Comparison of ENCODE assay signal across 11 mouse cellular contexts in the genomic region with DNA sequence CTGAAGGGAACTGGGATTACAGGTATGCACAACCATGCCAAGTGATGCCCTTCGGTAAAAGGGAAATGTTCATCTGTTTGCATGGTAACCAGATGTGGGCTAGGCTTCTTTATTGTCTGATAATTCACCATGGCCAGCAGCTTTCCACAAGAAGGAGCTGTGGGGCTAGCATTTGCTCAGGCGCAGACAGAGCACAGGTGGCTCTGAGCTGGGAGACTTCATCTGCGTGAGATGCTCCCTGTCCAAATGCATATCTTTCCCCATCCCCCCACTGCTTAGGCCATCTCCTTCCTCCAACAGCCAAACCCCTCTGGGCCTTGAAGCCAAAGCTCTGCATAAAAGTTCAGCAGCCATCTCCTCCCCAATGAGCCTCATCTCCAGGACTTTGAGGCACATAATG. TPM values are rescaled to one million over a fixed set of nuclear protein-coding genes. Genes with fewer than 3 reads are reported as not detected.
DNase-seq lines count a peak whose midpoint lies in the region; ATAC-seq and TF ChIP-seq lines count a peak whose summit lies in the region.
"Had no signal": no experiment of that assay in that cellular context is flagged by ENCODE, and none has a peak within 500 bp of the region (broad histone marks: within the 10 kb centered on the region; RNA-seq: fewer than 3 reads in every experiment).

No protein-coding gene starts in this region.

- no peak; the same call in 1 of the 2 replicates for TF ChIP-seq CTCF in forebrain, postnatal 0 days (IDR thresholded peaks at IDR 0.05; ENCODE audit: low read depth)
- TF ChIP-seq CTCF in CH12.LX (conservative IDR thresholded peaks at IDR 0.05 in 1 of 2, IDR thresholded peaks at IDR 0.05 in 1 of 2; ENCODE audit: low read depth in 2 of 2, low read length in 2 of 2) = peak in 1 of 2 experiments; percentile 23; a peak in 1 of 4 replicates
- TF ChIP-seq CTCF in cortical plate, adult 2 months (IDR thresholded peaks at IDR 0.05; ENCODE audit: extremely low read depth, insufficient read depth, low read length) = peak; percentile 31; the same call in 1 of the 2 replicates

- H3K27ac ChIP-seq in forebrain, embryonic 13.5 days = 0 out of 2 replicates have a peak overlapping the region, but pooled peaks have one; percentile 55
- no peak overlapping the region for H3K27ac ChIP-seq in forebrain, postnatal 0 days (ENCODE audit: low read depth, low read length)
- no peak overlapping the region for H3K27ac ChIP-seq in CH12.LX (ENCODE audit: insufficient read depth, low read depth)
- no peak overlapping the region for H3K27ac ChIP-seq in cortical plate, adult 2 months (ENCODE audit: insufficient read depth, low read length)
- H3K27ac ChIP-seq in limb, embryonic 13.5 days = peak overlapping the region; percentile 69; the same call in 1 of the 2 replicates
- H3K27ac ChIP-seq: liver, embryonic 14.5 days had no signal

- no peak overlapping the region for H3K4me3 ChIP-seq in forebrain, embryonic 13.5 days
- no peak overlapping the region for H3K4me3 ChIP-seq in forebrain, postnatal 0 days (ENCODE audit: low read depth, low read length)
- no peak overlapping the region for H3K4me3 ChIP-seq in CH12.LX (replicated peaks in 1 of 3; ENCODE audit: low read depth in 2 of 3, low read length in 2 of 3, poor library complexity in 1 of 3)
- no peak overlapping the region for H3K4me3 ChIP-seq in cortical plate, adult 2 months (ENCODE audit: insufficient read depth, low read length)
- H3K4me3 ChIP-seq in limb, embryonic 13.5 days = no peak overlapping the region

- WGBS in forebrain, embryonic 13.5 days = 50% methylated on average over 3 of the region's 3 CpGs
- 35% methylated on average over 3 of the region's 3 CpGs for WGBS in forebrain, postnatal 0 days
- WGBS in limb, embryonic 13.5 days = 27% methylated on average over 3 of the region's 3 CpGs

- dilution Hi-C loops in CH12.LX (cut with MboI; ENCODE audit: extremely low pct_ligation_motif_present, extremely low pct_unique_long_range_greater_than_20kb, low sequenced_read_pairs) = no loop called here

- H3K27me3 ChIP-seq in forebrain, embryonic 13.5 days = no peaks in the 10 kb centered on the region
- H3K27me3 ChIP-seq in forebrain, postnatal 0 days (ENCODE audit: insufficient read depth, low read length) = no peaks in the 10 kb centered on the region
- H3K27me3 ChIP-seq in CH12.LX (replicated peaks) = no peaks in the 10 kb centered on the region
- no peaks in the 10 kb centered on the region for H3K27me3 ChIP-seq in limb, embryonic 13.5 days

- peak overlapping the region; percentile 9; the same call in 1 of the 2 replicates for H3K4me2 ChIP-seq in forebrain, embryonic 13.5 days
- no peak overlapping the region for H3K4me2 ChIP-seq in forebrain, postnatal 0 days (ENCODE audit: low read depth)
- H3K4me2 ChIP-seq in CH12.LX (ENCODE audit: insufficient read depth, low read depth, poor library complexity, severe bottlenecking) = no peak overlapping the region
- peak overlapping the region; percentile 23; the same call in 1 of the 2 replicates for H3K4me2 ChIP-seq in limb, embryonic 13.5 days (replicated peaks)

- no peak for TF ChIP-seq EP300 in CH12.LX (IDR thresholded peaks at IDR 0.05; ENCODE audit: low read length)

- no peaks in the 10 kb centered on the region for H3K9me3 ChIP-seq in forebrain, embryonic 13.5 days (replicated peaks)
- H3K9me3 ChIP-seq in forebrain, postnatal 0 days (ENCODE audit: low read length) = no peaks in the 10 kb centered on the region
- H3K9me3 ChIP-seq in CH12.LX (replicated peaks; ENCODE audit: low read length) = no peaks in the 10 kb centered on the region
- H3K9me3 ChIP-seq in limb, embryonic 13.5 days = no peaks in the 10 kb centered on the region

- peaks cover 94% of the 10 kb centered on the region for H3K4me1 ChIP-seq in forebrain, embryonic 13.5 days
- H3K4me1 ChIP-seq in forebrain, postnatal 0 days (ENCODE audit: insufficient read depth) = peaks cover 13% of the 10 kb centered on the region
- 0 out of 4 replicates have a peak, but pooled peaks cover 0 to 7% of the 10 kb centered on the region in 2 experiments for H3K4me1 ChIP-seq in CH12.LX (ENCODE audit: control insufficient read depth in 1 of 2, insufficient read depth in 2 of 2)
- H3K4me1 ChIP-seq in cortical plate, adult 2 months (ENCODE audit: control insufficient read depth, insufficient read depth, low read length) = peaks cover 5% of the 10 kb centered on the region
- H3K4me1 ChIP-seq in limb, embryonic 13.5 days = peaks cover 95% of the 10 kb centered on the region

- peak; percentile 16 for TF ChIP-seq RAD21 in CH12.LX (IDR thresholded peaks at IDR 0.05; ENCODE audit: low read depth, low read length)

- in situ Hi-C loops in CH12.LX (cut with MboI; ENCODE audit: low pct_ligation_motif_present, low pct_unique_long_range_greater_than_20kb, low sequenced_read_pairs) = no loop called here

- ATAC-seq in forebrain, embryonic 13.5 days = no peak
- no peak for ATAC-seq in forebrain, postnatal 0 days
- no peak for ATAC-seq in limb, embryonic 13.5 days (ENCODE audit: low FRiP score, low read depth)
- ATAC-seq: CD4-positive, CD25-positive, alpha-beta regulatory T cell, adult 4 months had no signal

- DNase-seq in forebrain, postnatal 0 days = no peak
- DNase-seq in CH12.LX (ENCODE audit: extremely low read depth) = no peak
- no peak for DNase-seq in urinary bladder, postnatal 14 days (ENCODE audit: low spot score)
- no peak for DNase-seq in Muller cell, postnatal 12 days (ENCODE audit: inconsistent ontology term)
- DNase-seq in ovary, postnatal 10 days (ENCODE audit: low spot score) = no peak
- DNase-seq: thymus, postnatal 25 days had no signal

- TF ChIP-seq POLR2A in CH12.LX (IDR thresholded peaks at IDR 0.05; ENCODE audit: low read depth, low read length) = no peak
- TF ChIP-seq POLR2A in cortical plate, adult 2 months (IDR thresholded peaks at IDR 0.05; ENCODE audit: extremely low read depth, insufficient read depth, low read length) = no peak

- H3K79me2 ChIP-seq in CH12.LX (replicated peaks; ENCODE audit: control insufficient read depth, extremely low read depth, insufficient read depth, poor library complexity, severe bottlenecking) = no peaks in the 10 kb centered on the region

- peaks cover 10% of the 10 kb centered on the region; the same call in 1 of the 2 replicates for H3K36me3 ChIP-seq in forebrain, embryonic 13.5 days (ENCODE audit: poor library complexity, severe bottlenecking)
- H3K36me3 ChIP-seq in forebrain, postnatal 0 days (ENCODE audit: insufficient read depth) = no peaks in the 10 kb centered on the region
- no peaks in the 10 kb centered on the region for H3K36me3 ChIP-seq in CH12.LX (replicated peaks in 1 of 2; ENCODE audit: control insufficient read depth in 1 of 2, insufficient read depth in 1 of 2, low read length in 1 of 2)
- H3K36me3 ChIP-seq in limb, embryonic 13.5 days = peaks cover 14% of the 10 kb centered on the region

- H3K9ac ChIP-seq in forebrain, embryonic 13.5 days = no peak overlapping the region
- H3K9ac ChIP-seq in forebrain, postnatal 0 days = no peak overlapping the region
- H3K9ac ChIP-seq in CH12.LX (ENCODE audit: insufficient read depth, low read depth) = no peak overlapping the region
- peak overlapping the region; percentile 35; the same call in 1 of the 2 replicates for H3K9ac ChIP-seq in limb, embryonic 13.5 days
- H3K9ac ChIP-seq: liver, embryonic 14.5 days had no signal

TF ChIP-seq in CH12.LX, 34 proteins besides CTCF, POLR2A, EP300 and RAD21:
- TF ChIP-seq NRF1 (IDR thresholded peaks at IDR 0.05; ENCODE audit: low read depth, low read length) (no peak), MEF2A (IDR thresholded peaks at IDR 0.05; ENCODE audit: borderline replicate concordance, low read depth, low read length) (no peak)

RNA-seq across cellular contexts. Expression of a gene that starts 15.6 kb away (rescaled TPM):
- 20.6 and 21.2 TPM in 2 replicates for polyA plus RNA-seq in forebrain, embryonic 13.5 days (2015; fragmentation: Nextera tagmentation; extraction: Ambion mirVana)
- 12.3 TPM in 2 replicates for total RNA-seq in forebrain, postnatal 0 days (2014; rRNA removed)
- polyA plus RNA-seq in forebrain, postnatal 0 days (2015; fragmentation: Nextera tagmentation; extraction: Ambion mirVana) = 2.8 and 3.5 TPM in 2 replicates
- total RNA-seq in CH12.LX (2012; rRNA removed) (0.25 and 0.29 TPM in 2 replicates), CH12.LX (2014; rRNA removed) (0.47 and 0.67 TPM in 2 replicates)
- 1.2 and 1.5 TPM in 2 replicates for polyA plus RNA-seq in CH12.LX (2012; ENCODE audit: insufficient read length, low read depth)
- 14.2 and 14.3 TPM in 2 replicates for polyA plus RNA-seq in cortical plate, adult 2 months (2012; rRNA removed)
- polyA plus RNA-seq in limb, embryonic 13.5 days (2015; fragmentation: Nextera tagmentation; extraction: Ambion mirVana) = 58.7 and 63.5 TPM in 2 replicates

Comparison
In these comparisons a context has a peak if more than half of its experiments do, and no peak if none do; other contexts are left out.
1. H3K27ac ChIP-seq: peak in forebrain, embryonic 13.5 days (single experiment) and limb, embryonic 13.5 days (single experiment); none in forebrain, postnatal 0 days (single experiment), CH12.LX (single experiment) and cortical plate, adult 2 months (single experiment).
2. H3K4me2 ChIP-seq: peak in forebrain, embryonic 13.5 days (single experiment) and limb, embryonic 13.5 days (single experiment); none in forebrain, postnatal 0 days (single experiment) and CH12.LX (single experiment).